Mouse (Mus musculus) liver, adult (tissue): ENCODE measurements around the gene Syt14.

Experiments used
- GATA4 ChIP-seq: IDR thresholded peaks from 2 replicates; pipeline ENCODE4 v1.6.1; 2014; ENCODE audit warnings: mild to moderate bottlenecking, low read length; ENCODE audit not compliant: insufficient replicate concordance

Gene Syt14

DNA sequence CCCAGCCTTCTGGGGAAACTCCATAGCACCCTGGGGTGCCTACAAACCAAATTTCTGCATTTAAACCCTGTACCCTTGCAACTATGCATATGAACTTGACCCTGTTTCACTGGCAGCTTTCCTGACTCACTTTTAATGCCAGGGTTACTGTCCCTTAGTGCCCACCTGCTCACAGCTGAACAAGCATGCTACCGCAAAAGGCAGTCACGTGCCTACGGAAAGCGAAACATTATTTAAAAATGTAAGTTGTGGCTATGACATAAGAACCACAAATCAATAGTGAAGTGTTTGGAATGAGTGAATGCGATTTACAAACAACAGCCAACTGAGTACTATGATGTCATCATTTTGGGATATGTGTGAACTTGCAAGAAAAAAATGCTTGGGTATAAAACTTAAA lies 178.0 kb downstream of the Syt14 start:
- no peak for TF ChIP-seq GATA4

- TF ChIP-seq GATA4 = no peak
Measured at GRCm38 (mm10) chr1:192856931-192857330, 178.6 kb downstream of the Syt14 start.

DNA sequence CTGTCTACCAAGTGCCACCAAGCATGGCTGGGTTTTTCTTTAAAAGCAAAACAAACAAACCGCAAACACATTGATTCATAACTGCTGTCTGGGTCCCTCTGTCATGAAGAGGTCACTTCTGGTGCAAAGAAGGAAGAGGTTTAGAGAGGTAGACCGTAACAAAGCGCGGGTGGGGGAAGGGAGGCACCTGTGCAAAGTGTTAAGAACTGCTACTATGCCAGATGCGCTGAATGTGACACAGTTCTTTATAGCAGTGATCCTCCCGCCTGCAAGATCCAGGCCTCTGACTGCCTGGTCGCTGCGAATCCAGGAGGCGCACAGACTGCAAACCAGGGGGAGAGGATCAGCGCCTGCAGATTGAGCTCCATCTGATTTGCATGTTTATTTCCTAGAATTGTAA lies 179.2 kb downstream of the Syt14 start:
- no peak for TF ChIP-seq GATA4

GRCm38 (mm10) chr1:192855474-192856230 lies 179.9 kb downstream of the Syt14 start, which contains the start of gene Sertad4:
Sertad4 (minus strand) TSS chr1:192855756.
- TF ChIP-seq GATA4 = no peak

GRCm38 (mm10) chr1:192854819-192855271 lies 180.7 kb downstream of the Syt14 start:
- no peak for TF ChIP-seq GATA4

DNA sequence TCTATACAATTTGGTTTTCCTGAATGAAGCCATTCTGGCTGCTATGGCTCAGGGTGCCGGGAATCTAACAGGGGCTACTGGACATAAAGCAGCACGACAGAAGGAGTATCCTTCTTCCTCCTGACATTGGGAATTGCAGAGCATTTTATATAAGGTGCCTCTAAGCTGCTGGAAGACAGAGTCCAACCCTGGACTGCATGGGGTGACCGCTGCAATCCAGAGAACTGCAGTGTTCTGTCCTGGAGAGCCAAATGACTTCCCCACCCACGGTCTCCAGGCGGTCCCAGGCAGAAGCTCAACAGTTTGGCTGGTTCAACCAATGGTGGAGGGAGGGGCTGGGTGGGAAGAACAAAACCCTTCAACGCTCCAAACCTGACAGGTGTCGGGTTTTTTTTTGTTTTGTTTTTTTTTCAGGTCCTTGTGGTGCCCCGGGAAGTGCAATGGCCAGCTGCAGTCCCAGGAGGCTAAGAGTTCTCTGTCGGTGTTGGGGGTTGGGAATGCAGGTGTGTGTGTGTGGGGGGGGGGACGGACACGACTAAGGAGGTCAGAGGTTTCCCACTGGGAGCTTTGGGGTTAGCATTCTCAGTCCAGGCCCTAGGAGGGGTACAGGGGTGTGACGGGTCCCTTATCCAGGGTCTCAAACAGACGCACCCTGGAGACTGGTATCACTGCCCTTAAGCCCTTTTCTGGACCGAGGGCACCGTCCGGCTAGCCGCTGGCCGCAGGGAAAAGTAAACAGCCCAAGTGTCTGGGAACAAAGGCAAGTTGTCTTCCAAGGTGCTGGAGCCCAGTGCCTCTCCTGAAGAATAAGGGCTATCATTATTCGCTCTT lies 181.4 kb downstream of the Syt14 start:
- no peak for TF ChIP-seq GATA4

DNA sequence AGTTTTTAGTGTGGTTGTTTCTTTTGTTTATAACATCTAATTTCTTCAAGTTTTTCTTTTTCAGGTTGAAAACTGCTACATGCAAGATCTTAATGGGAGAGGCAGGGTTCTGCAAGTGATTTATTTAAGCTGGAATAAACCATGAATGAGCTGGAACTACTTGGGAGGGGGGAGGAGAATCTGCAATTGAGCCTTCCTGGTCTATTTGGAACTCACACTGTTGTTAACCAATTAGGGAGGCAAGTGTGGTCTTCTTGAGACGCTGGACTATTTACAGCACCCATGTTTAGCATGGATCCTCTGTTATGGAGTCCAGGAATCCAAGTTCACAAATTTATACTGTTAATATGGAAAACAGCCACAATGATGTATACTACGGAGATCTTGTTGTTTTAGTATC lies 182.1 kb downstream of the Syt14 start:
- no peak for TF ChIP-seq GATA4

DNA sequence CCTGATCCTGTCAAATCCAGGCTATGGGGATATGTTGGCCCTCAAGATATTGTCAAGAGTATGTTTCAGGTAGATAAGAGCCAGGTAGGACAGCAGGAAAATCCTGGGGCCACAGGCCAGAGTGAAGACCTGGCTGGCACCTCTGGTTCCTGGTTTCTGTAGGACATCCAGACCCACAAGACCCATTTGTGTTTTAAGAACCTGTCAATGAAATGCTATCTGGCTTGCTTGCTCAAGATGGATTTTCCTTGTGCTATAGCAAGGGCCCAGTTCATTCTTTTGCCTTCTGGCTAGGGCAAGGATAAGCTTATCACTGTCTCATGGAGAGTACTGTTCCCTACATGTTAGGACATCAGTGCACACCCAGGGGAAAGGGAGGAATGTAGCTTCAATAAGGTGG lies 183.5 kb downstream of the Syt14 start:
- TF ChIP-seq GATA4 = no peak

DNA sequence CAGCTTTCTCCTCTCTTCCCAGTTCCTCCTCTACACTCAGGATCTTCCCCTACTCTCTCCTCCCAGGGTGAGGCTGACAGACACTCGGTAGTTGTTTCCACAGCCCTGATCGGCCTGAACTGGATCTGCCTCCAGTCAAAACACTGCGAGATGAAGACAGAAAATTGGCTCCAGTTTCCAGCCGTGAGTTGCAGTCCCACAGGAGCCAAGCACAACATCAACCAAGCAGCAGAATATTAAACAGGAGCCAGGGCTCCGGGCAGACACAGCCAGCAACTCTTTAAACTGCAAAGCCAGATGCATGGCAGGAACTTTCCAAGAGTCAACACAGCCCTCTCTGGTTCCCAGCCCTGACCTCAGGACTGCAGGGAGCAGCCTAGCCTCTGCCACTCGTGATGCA lies 183.9 kb downstream of the Syt14 start:
- no peak for TF ChIP-seq GATA4

- TF ChIP-seq GATA4 = no peak
Measured at GRCm38 (mm10) chr1:192851126-192851525, 184.4 kb downstream of the Syt14 start.

DNA sequence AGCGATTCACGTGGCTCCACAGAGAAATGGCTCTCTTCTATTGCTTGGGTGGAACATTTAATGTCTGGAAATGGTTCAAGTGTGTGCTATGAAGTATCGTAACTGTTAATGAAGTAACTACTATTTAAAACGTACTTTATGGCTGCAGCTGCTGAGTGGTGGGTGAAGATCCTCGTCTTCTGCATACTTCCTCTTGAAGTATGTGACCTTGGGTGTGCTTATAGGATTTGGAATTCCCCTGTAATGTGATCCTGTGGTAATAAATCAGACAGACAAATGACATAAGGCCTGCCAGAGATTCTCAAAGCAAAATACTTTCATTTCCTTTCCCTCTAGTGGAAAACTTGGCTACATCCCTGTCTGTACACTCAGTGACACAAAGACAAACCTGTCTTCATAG lies 186.0 kb downstream of the Syt14 start:
- TF ChIP-seq GATA4 = no peak

- no peak for TF ChIP-seq GATA4
Measured at GRCm38 (mm10) chr1:192847254-192847653, 188.3 kb downstream of the Syt14 start.
